Mouse (Mus musculus) liver, adult 2 months (tissue): Measurements from ENCODE around the gene E2f4. TPM values are rescaled to one million over a fixed set of nuclear protein-coding genes. Genes with fewer than 3 reads are reported as not detected.

Experiments used
- DNase-seq: peaks from one replicate; pipeline ENCODE4 v3.0.0-alpha.2; 2011; ENCODE audit warnings: low read depth, low spot score; ENCODE audit errors: extremely low read depth
- H3K27ac ChIP-seq: fragments of 200-500 bp; replicated peaks from 2 replicates; pipeline ENCODE4 v1.5.1; 2012; ENCODE audit warnings: low read depth, mild to moderate bottlenecking, control low read depth, inconsistent platforms, low read length; ENCODE audit not compliant: insufficient read depth
- H3K27me3 ChIP-seq: fragments of 200-500 bp; 2 replicates; pipeline ENCODE4 v1.6.1; 2012; ENCODE audit warnings: mild to moderate bottlenecking, moderate library complexity, low read length, inconsistent platforms; ENCODE audit not compliant: control insufficient read depth, insufficient read depth
- H3K36me3 ChIP-seq: fragments of 200-500 bp; 2 replicates; pipeline ENCODE4 v1.6.1; 2012; ENCODE audit warnings: low read length, inconsistent platforms; ENCODE audit not compliant: control insufficient read depth, insufficient read depth
- H3K4me1 ChIP-seq: fragments of 200-500 bp; 2 replicates; pipeline ENCODE4 v1.6.1; 2011; ENCODE audit warnings: low read length; ENCODE audit not compliant: control insufficient read depth, insufficient read depth
- H3K4me3 ChIP-seq: fragments of 200-500 bp; 2 replicates; pipeline ENCODE4 v1.5.1; 2011; ENCODE audit warnings: low read depth, mild to moderate bottlenecking, control low read depth, low read length, moderate library complexity; ENCODE audit not compliant: insufficient read depth
- H3K79me2 ChIP-seq: fragments of 200-500 bp; 2 replicates; pipeline ENCODE4 v1.6.1; 2012; ENCODE audit warnings: inconsistent platforms, mild to moderate bottlenecking, low read length, moderate library complexity; ENCODE audit not compliant: control insufficient read depth, insufficient read depth
- H3K9ac ChIP-seq: fragments of 200-500 bp; 2 replicates; pipeline ENCODE4 v1.6.1; 2012; ENCODE audit warnings: low read depth, mild to moderate bottlenecking, control low read depth, inconsistent platforms, low read length
- CTCF ChIP-seq: fragments of 200-500 bp; IDR thresholded peaks from 2 replicates; pipeline ENCODE4 v1.5.1; 2011; ENCODE audit warnings: low read depth, low read length, control low read depth
- POLR2A ChIP-seq: fragments of 200-500 bp; IDR thresholded peaks from 2 replicates; pipeline ENCODE4 v1.6.1; 2011; ENCODE audit warnings: low read length, control low read depth; ENCODE audit not compliant: insufficient read depth; ENCODE audit errors: extremely low read depth
- WGBS: fragments of 180-500 bp; shearing (Covaris S2); methylation state at CpG from one replicate; pipeline ENCODE4 v1.1.7; 2018; 5-methylcytosine and 5-hydroxymethylcytosine counted together
- polyA plus RNA-seq: library from polyadenylated mRNA; depleted of rRNA; stranded (reverse); fragments of >200 nt; gene quantifications from 2 replicates; pipeline ENCODE4 v1.2.3, GENCODE M21; 2012
- total RNA-seq: library from RNA; depleted of rRNA; stranded (reverse); fragments of >200 nt; gene quantifications from 2 replicates; pipeline ENCODE4 v1.2.3, GENCODE M21; 2014

The E2f4 gene
- total and polyA plus RNA-seq, 2 experiments, result 4.4 to 59.0 TPM

- 0% methylated on average over 12 of the region's 12 CpGs for WGBS
- TF ChIP-seq CTCF (no peak), POLR2A (no peak)
- H3K4me1 ChIP-seq, result peaks cover 11% of the 10 kb centered on the region
- peaks cover 7% of the 10 kb centered on the region; the same call in 1 of the 2 replicates for H3K79me2 ChIP-seq
- no peak for DNase-seq
- H3K9ac ChIP-seq, result peak overlapping the region; percentile 71
- no peaks in the 10 kb centered on the region for H3K27me3 ChIP-seq
- H3K36me3 ChIP-seq, result peaks cover 7% of the 10 kb centered on the region; the same call in 1 of the 2 replicates
- H3K27ac ChIP-seq, result peak overlapping the region; percentile 29
- H3K4me3 ChIP-seq, result peak overlapping the region; percentile 58
These were observed 28.2 kb downstream of the E2f4 start for GRCm38 (mm10) chr8:105325641-105326093.

- peak; percentile 76 for TF ChIP-seq POLR2A
- TF ChIP-seq CTCF, result peak; percentile 61
- peak within 1 kb of the TSS; percentile 29 for H3K27ac ChIP-seq
- peak within 1 kb of the TSS; percentile 71 for H3K9ac ChIP-seq
- peaks cover 7% of the 10 kb centered on the region; the same call in 1 of the 2 replicates for H3K79me2 ChIP-seq
- peaks cover 7% of the 10 kb centered on the region; the same call in 1 of the 2 replicates for H3K36me3 ChIP-seq
- H3K4me3 ChIP-seq, result peak within 1 kb of the TSS; percentile 58
- no peaks in the 10 kb centered on the region for H3K27me3 ChIP-seq
- WGBS, result under 1% methylated on average over 36 of the region's 36 CpGs
- DNase-seq, result peak; percentile 83
- H3K4me1 ChIP-seq, result peaks cover 11% of the 10 kb centered on the region
These were observed 28.7 kb downstream of the E2f4 start, which contains the start of the genes Lrrc29 and Tmem208 for GRCm38 (mm10) chr8:105326141-105326672. Lrrc29 (minus strand) TSS chr8:105326278. Tmem208 (plus strand) TSS chr8:105326354.

GRCm38 (mm10) chr8:105326968-105327367, 29.5 kb downstream of the E2f4 start:
- no peak for DNase-seq
- H3K4me3 ChIP-seq, result peak overlapping the region; percentile 58
- 23% methylated on average over 6 of the region's 6 CpGs for WGBS
- H3K9ac ChIP-seq, result peak overlapping the region; percentile 57
- peaks cover 7% of the 10 kb centered on the region; the same call in 1 of the 2 replicates for H3K36me3 ChIP-seq
- peaks cover 7% of the 10 kb centered on the region; the same call in 1 of the 2 replicates for H3K79me2 ChIP-seq
- TF ChIP-seq CTCF (no peak), POLR2A (no peak)
- H3K27me3 ChIP-seq, result no peaks in the 10 kb centered on the region
- no peak overlapping the region for H3K27ac ChIP-seq
- peaks cover 11% of the 10 kb centered on the region for H3K4me1 ChIP-seq

DNA sequence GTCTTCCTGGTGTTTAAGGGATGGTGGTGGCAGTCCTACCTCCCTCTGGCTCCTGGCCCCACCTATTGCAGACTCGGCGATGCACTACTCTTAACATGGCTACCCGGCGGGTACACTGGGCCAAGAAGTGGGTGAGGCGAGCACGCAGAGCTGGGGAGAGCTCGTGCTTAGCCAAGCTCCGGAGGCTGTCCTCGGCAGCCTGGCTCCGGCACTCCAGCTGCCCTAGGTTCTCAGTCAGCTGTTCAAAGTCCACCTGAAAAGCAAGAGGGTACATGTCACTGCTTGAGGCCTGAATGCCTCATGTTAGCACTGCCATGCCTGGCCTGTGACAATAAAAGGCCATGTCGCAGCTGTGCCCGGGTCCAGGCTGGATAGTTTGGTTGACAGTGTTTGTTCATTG, 32.9 kb downstream of the E2f4 start:
- Histone ChIP-seq H3K4me1 (peaks cover 10% of the 10 kb centered on the region), H3K4me3 (no peak overlapping the region), H3K79me2 (peaks cover 6% of the 10 kb centered on the region; the same call in 1 of the 2 replicates)

GRCm38 (mm10) chr8:105331469-105331868, 34.0 kb downstream of the E2f4 start:
- TF ChIP-seq POLR2A (no peak), CTCF (no peak)
- no peak for DNase-seq
- H3K27ac ChIP-seq, result no peak overlapping the region
- H3K4me1 ChIP-seq, result peaks cover 7% of the 10 kb centered on the region
- no peaks in the 10 kb centered on the region for H3K27me3 ChIP-seq
- H3K4me3 ChIP-seq, result no peak overlapping the region
- no peak overlapping the region for H3K9ac ChIP-seq
- H3K79me2 ChIP-seq, result no peaks in the 10 kb centered on the region
- WGBS, result 94% methylated on average over 22 of the region's 22 CpGs
- peaks cover 7% of the 10 kb centered on the region; the same call in 1 of the 2 replicates for H3K36me3 ChIP-seq

More for the DNA sequence above, 32.9 kb downstream of the E2f4 start:
- DNase-seq, result no peak
- H3K36me3 ChIP-seq, result peaks cover 7% of the 10 kb centered on the region; the same call in 1 of the 2 replicates
- TF ChIP-seq CTCF (no peak), POLR2A (no peak)
- H3K27ac ChIP-seq, result no peak overlapping the region
- WGBS, result 87% methylated on average over 12 of the region's 12 CpGs
- no peaks in the 10 kb centered on the region for H3K27me3 ChIP-seq
- H3K9ac ChIP-seq, result no peak overlapping the region

- H3K79me2 ChIP-seq, result no peaks in the 10 kb centered on the region
- H3K4me3 ChIP-seq, result no peak overlapping the region
- H3K4me1 ChIP-seq, result peaks cover 5% of the 10 kb centered on the region
- H3K36me3 ChIP-seq, result peaks cover 7% of the 10 kb centered on the region; the same call in 1 of the 2 replicates
- WGBS, result 85% methylated on average over 9 of the region's 9 CpGs
- DNase-seq, result no peak
- no peak overlapping the region for H3K27ac ChIP-seq
- H3K27me3 ChIP-seq, result no peaks in the 10 kb centered on the region
- no peak for TF ChIP-seq POLR2A
- TF ChIP-seq CTCF, result no peak
- no peak overlapping the region for H3K9ac ChIP-seq
These were observed 34.5 kb downstream of the E2f4 start for GRCm38 (mm10) chr8:105331931-105332330.
